Comparison of ENCODE assay signal across 8 mouse cellular contexts in the genomic region with DNA sequence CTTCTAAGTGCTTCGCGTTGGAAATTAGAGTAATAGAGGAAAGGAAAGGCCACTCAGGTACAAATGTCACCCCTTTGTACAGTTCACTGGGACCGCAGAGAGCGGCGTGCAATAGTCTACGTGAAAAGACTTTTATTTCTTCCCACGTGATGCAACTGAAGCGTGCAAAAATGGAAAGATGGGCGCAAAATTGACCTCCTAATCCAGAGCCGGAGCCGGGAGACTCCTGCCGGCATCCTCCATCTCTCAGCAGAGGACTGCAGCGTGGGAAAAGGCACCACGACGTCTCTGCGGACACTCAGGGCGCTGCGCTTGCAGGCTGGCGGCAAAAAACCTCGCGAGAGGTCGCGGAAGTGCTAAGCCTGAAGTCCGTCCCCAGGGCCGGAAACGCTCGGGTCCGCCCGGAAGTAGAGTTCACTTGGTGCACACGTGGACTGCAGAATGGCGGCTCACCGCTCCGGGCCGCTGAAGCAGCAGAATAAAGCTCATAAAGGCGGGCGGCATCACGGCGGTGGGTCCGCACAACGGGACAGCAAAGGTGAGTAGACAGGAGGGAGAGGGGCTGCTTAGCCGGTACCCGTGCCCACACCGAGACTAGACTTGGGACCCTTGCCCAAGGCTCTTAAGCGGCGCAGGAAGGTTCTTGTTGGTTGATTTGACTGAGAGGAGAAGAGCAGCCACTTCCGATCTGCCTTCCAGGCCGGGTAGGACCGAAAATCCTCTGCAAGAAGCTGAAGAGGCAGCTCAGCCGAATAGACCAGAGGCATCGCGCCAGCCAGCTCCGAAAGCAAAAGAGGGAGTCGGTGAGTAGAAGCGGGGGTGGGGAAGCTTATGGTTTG. TPM values are rescaled to one million over a fixed set of nuclear protein-coding genes. Genes with fewer than 3 reads are reported as not detected.
A peak's percentile ranks its signal among the peaks of the same experiment; 100 is the strongest.
DNase-seq lines count a peak whose midpoint lies in the region; TF ChIP-seq lines count a peak whose summit lies in the region.

A gene (plus strand): TSS at position 394 of the 839 bp plus-strand sequence.

- peak; percentile 87 for TF ChIP-seq POLR2A in cortical plate, adult 2 months (IDR thresholded peaks at IDR 0.05; ENCODE audit: extremely low read depth, insufficient read depth, low read length)

- no peak for TF ChIP-seq CTCF in cortical plate, adult 2 months (IDR thresholded peaks at IDR 0.05; ENCODE audit: extremely low read depth, insufficient read depth, low read length)

- peak within 1 kb of the TSS; percentile 93 for H3K27ac ChIP-seq in cortical plate, adult 2 months (ENCODE audit: insufficient read depth, low read length)

- DNase-seq in adipocyte (ENCODE audit: low spot score), result peak; percentile 94
- peak; percentile 88 for DNase-seq in gastrocnemius, postnatal 10 days
- peak; percentile 94 for DNase-seq in induced T-regulatory cell, adult 2 months (ENCODE audit: low read depth)
- peak; percentile 92 to 95 for DNase-seq in left cerebral cortex, postnatal 14 days (ENCODE audit: low spot score in 2 of 2)
- DNase-seq in mesoderm, embryonic 11.5 days (ENCODE audit: low read depth, low spot score), result peak; percentile 95
- peak; percentile 84 to 88 for DNase-seq in right cerebral cortex, postnatal 36 days (ENCODE audit: low spot score in 2 of 2)
- peak; percentile 89 for DNase-seq in yolk sac, embryonic 10.5 days (ENCODE audit: low spot score)

- peak within 1 kb of the TSS; percentile 97 for H3K4me3 ChIP-seq in cortical plate, adult 2 months (ENCODE audit: insufficient read depth, low read length)

- H3K4me1 ChIP-seq in cortical plate, adult 2 months (ENCODE audit: control insufficient read depth, insufficient read depth, low read length), result peaks cover 3% of the 10 kb centered on the region; the same call in 1 of the 2 replicates

- intact Hi-C loops in left cerebral cortex, postnatal 14 days (cut with DNase I), result no loop called here

RNA-seq across cellular contexts. Expression of the gene that starts here (rescaled TPM):
- 18.1 and 19.0 TPM in 2 replicates for polyA plus RNA-seq in cortical plate, adult 2 months (2012; rRNA removed)
- total RNA-seq in gastrocnemius, postnatal 10 days (2021), result 10 to 100 TPM; 25.7 to 26.1 TPM
- total RNA-seq in left cerebral cortex, postnatal 14 days (2021), result 10 to 100 TPM; 29.6 to 33.0 TPM

Comparison
In these comparisons a context has a peak if more than half of its experiments do, and no peak if none do; other contexts are left out.
1. Peak in every context shown above with its lines: DNase-seq, H3K4me3 ChIP-seq and H3K27ac ChIP-seq.